Mouse (Mus musculus) CH12.LX (cell line): Measurements from ENCODE around the gene Qars. TPM values are rescaled to one million over a fixed set of nuclear protein-coding genes. Genes with fewer than 3 reads are reported as not detected.

ENCODE experiments used
- DNase-seq: peaks from one replicate; pipeline ENCODE4 v3.0.0-alpha.2; 2013; ENCODE audit errors: extremely low read depth
- H3K27ac ChIP-seq: 2 replicates; pipeline ENCODE4 v1.5.1; 2012; ENCODE audit warnings: low read depth, mild to moderate bottlenecking, control low read depth, moderate library complexity; ENCODE audit not compliant: insufficient read depth
- H3K27me3 ChIP-seq: replicated peaks from 2 replicates; pipeline ENCODE3; 2012; ENCODE audit warnings: inconsistent platforms
- H3K36me3 ChIP-seq, 2 experiments: replicated peaks in 1 of 2; 2 replicates each; pipeline versions ENCODE3 to v1.6.1; 2012; ENCODE audit warnings: inconsistent platforms in 1 of 2, low read length in 1 of 2, mild to moderate bottlenecking in 1 of 2, mixed read lengths in 1 of 2, moderate library complexity in 1 of 2; ENCODE audit not compliant: control insufficient read depth in 1 of 2, insufficient read depth in 1 of 2
- H3K4me1 ChIP-seq, 2 experiments: 2 replicates each; pipeline ENCODE4 v1.6.1; 2012; ENCODE audit warnings: inconsistent platforms in 1 of 2, moderate library complexity in 1 of 2; ENCODE audit not compliant: insufficient read depth in 2 of 2, control insufficient read depth in 1 of 2
- H3K4me2 ChIP-seq: 2 replicates; pipeline ENCODE4 v1.6.1; 2012; ENCODE audit warnings: low read depth, mild to moderate bottlenecking, control low read depth; ENCODE audit not compliant: poor library complexity, insufficient read depth, severe bottlenecking
- H3K4me3 ChIP-seq, 3 experiments: fragments of 150-350 bp in 1 of 3; sonication (generic) in 1 of 3; replicated peaks in 1 of 3; 2 replicates each; pipeline versions ENCODE3 to v1.5.1; 2011 to 2012; ENCODE audit warnings: low read depth in 2 of 3, low read length in 2 of 3, mild to moderate bottlenecking in 2 of 3, moderate library complexity in 2 of 3, control low read depth in 1 of 3, improper control_type of control experiment in 1 of 3, inconsistent platforms in 1 of 3, mixed read lengths in 1 of 3; ENCODE audit not compliant: poor library complexity in 1 of 3
- H3K79me2 ChIP-seq: replicated peaks from 2 replicates; pipeline ENCODE4 v1.6.1; 2012; ENCODE audit warnings: mild to moderate bottlenecking, moderate library complexity; ENCODE audit not compliant: control insufficient read depth, poor library complexity, insufficient read depth, severe bottlenecking; ENCODE audit errors: extremely low read depth
- H3K9ac ChIP-seq: 2 replicates; pipeline ENCODE4 v1.6.1; 2012; ENCODE audit warnings: low read depth, mild to moderate bottlenecking, control low read depth, moderate library complexity; ENCODE audit not compliant: insufficient read depth
- H3K9me3 ChIP-seq: replicated peaks from 2 replicates; pipeline ENCODE3; 2012; ENCODE audit warnings: low read length, inconsistent platforms, mixed read lengths
- CTCF ChIP-seq, 2 experiments: IDR thresholded peaks in 1 of 2; conservative IDR thresholded peaks in 1 of 2; 2 replicates each; pipeline ENCODE4 v1.5.1; 2011 to 2012; ENCODE audit warnings: low read depth in 2 of 2, low read length in 2 of 2, improper control_type of control experiment in 1 of 2, inconsistent platforms in 1 of 2, mild to moderate bottlenecking in 1 of 2, moderate library complexity in 1 of 2
- EP300 ChIP-seq: IDR thresholded peaks from 2 replicates; pipeline ENCODE4 v1.6.1; 2011; ENCODE audit warnings: low read length, improper control_type of control experiment
- HCFC1 ChIP-seq: IDR thresholded peaks from 2 replicates; pipeline ENCODE4 v1.6.1; 2012; ENCODE audit warnings: low read depth, mild to moderate bottlenecking, inconsistent platforms, low read length, improper control_type of control experiment
- IRF4 ChIP-seq: IDR thresholded peaks from 2 replicates; pipeline ENCODE4 v1.6.1; 2014; ENCODE audit warnings: low read depth, mild to moderate bottlenecking, inconsistent platforms, low read length, improper control_type of control experiment
- JUN ChIP-seq: IDR thresholded peaks from 2 replicates; pipeline ENCODE4 v1.6.1; 2011; ENCODE audit warnings: low read depth, mild to moderate bottlenecking, low read length, improper control_type of control experiment, moderate library complexity; ENCODE audit not compliant: insufficient read depth
- JUND ChIP-seq: conservative IDR thresholded peaks from 2 replicates; pipeline ENCODE4 v1.6.1; 2011; ENCODE audit warnings: low read depth, low read length, improper control_type of control experiment
- KAT2A ChIP-seq: IDR thresholded peaks from 2 replicates; pipeline ENCODE4 v1.6.1; 2012; ENCODE audit warnings: low read length, improper control_type of control experiment, inconsistent platforms; ENCODE audit not compliant: insufficient replicate concordance
- MAFK ChIP-seq: IDR thresholded peaks from 2 replicates; pipeline ENCODE4 v1.6.1; 2011; ENCODE audit warnings: low read length, improper control_type of control experiment; ENCODE audit not compliant: insufficient replicate concordance
- MAZ ChIP-seq: IDR thresholded peaks from 2 replicates; pipeline ENCODE4 v1.6.1; 2012; ENCODE audit warnings: low read depth, mild to moderate bottlenecking, inconsistent platforms, low read length, improper control_type of control experiment, moderate library complexity
- MEF2A ChIP-seq: IDR thresholded peaks from 2 replicates; pipeline ENCODE4 v1.6.1; 2014; ENCODE audit warnings: low read depth, mild to moderate bottlenecking, inconsistent platforms, low read length, improper control_type of control experiment, borderline replicate concordance
- MYC ChIP-seq: IDR thresholded peaks from 2 replicates; pipeline ENCODE4 v1.6.1; 2011; ENCODE audit warnings: low read depth, mild to moderate bottlenecking, improper control_type of control experiment, low read length
- NRF1 ChIP-seq: IDR thresholded peaks from 2 replicates; pipeline ENCODE4 v1.6.1; 2014; ENCODE audit warnings: low read depth, mild to moderate bottlenecking, inconsistent platforms, low read length, improper control_type of control experiment, moderate library complexity
- RAD21 ChIP-seq: IDR thresholded peaks from 2 replicates; pipeline ENCODE4 v1.6.1; 2011; ENCODE audit warnings: low read depth, mild to moderate bottlenecking, low read length, improper control_type of control experiment, moderate library complexity
- SMC3 ChIP-seq: IDR thresholded peaks from 2 replicates; pipeline ENCODE4 v1.6.1; 2011; ENCODE audit warnings: low read depth, low read length, improper control_type of control experiment
- TCF12 ChIP-seq: IDR thresholded peaks from 2 replicates; pipeline ENCODE4 v1.6.1; 2014; ENCODE audit warnings: low read depth, mild to moderate bottlenecking, inconsistent platforms, low read length, improper control_type of control experiment
- UBTF ChIP-seq: IDR thresholded peaks from 2 replicates; pipeline ENCODE4 v1.6.1; 2012; ENCODE audit warnings: low read depth, mild to moderate bottlenecking, inconsistent platforms, low read length, improper control_type of control experiment, moderate library complexity
- ZC3H11A ChIP-seq: IDR thresholded peaks from 2 replicates; pipeline ENCODE4 v1.6.1; 2012; ENCODE audit warnings: low read depth, mild to moderate bottlenecking, inconsistent platforms, low read length, improper control_type of control experiment
- ZKSCAN1 ChIP-seq: IDR thresholded peaks from 2 replicates; pipeline ENCODE4 v1.6.1; 2012; ENCODE audit warnings: low read depth, inconsistent platforms, low read length, improper control_type of control experiment, borderline replicate concordance
- dilution Hi-C: fragments of 300-500 bp; cut with MboI; formaldehyde crosslinking; loops from 2 replicates; pipeline ENCODE4 v1.14.3; 2020; ENCODE audit warnings: low sequenced_read_pairs; ENCODE audit not compliant: extremely low pct_unique_long_range_greater_than_20kb, extremely low pct_ligation_motif_present
- in situ Hi-C: fragments of 300-500 bp; cut with MboI; formaldehyde crosslinking; loops from 3 replicates; pipeline ENCODE4 v1.14.3; 2019; ENCODE audit warnings: low sequenced_read_pairs, low pct_ligation_motif_present, low pct_unique_long_range_greater_than_20kb, mixed read lengths
- polyA plus RNA-seq: library from polyadenylated mRNA; unstranded; fragments of >175 nt; gene quantifications from 2 replicates; pipeline ENCODE4 v1.2.1, GENCODE M21; 2012; ENCODE audit warnings: low read depth; ENCODE audit not compliant: insufficient read length
- total RNA-seq, 2 experiments: library from RNA; depleted of rRNA; stranded (reverse); fragments of 300-350 nt in 1 of 2; fragments of >200 nt in 1 of 2; gene quantifications; 2 replicates each; pipeline ENCODE4 v1.2.3; 2012 to 2014

Gene Qars
- total and polyA plus RNA-seq, 3 experiments = 229 to 322 (median 293) TPM

DNA sequence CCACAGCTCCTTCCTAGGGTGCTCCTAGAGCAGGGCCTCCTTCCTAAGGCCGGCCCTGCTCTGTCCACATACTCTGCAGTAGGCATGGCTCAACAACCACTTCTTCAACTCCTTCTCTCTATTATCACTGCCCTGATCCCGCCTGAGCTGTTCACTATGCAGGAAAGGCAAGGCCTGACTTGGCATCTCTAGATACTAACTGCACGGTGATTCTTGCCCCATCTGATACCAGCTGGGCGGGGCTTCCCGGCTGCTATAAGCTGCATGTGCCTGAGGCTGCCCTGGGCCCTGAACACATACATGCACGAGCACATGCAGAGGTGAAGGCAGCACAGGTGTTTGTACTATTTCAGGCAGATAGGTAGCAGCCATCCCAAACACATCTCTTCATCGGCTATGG lies 56.6 kb downstream of the Qars start:
- H3K4me2 ChIP-seq = no peak overlapping the region
- H3K4me3 ChIP-seq = no peak overlapping the region
- peaks cover 13 to 50% of the 10 kb centered on the region in 2 experiments for H3K4me1 ChIP-seq
- H3K9me3 ChIP-seq = no peaks in the 10 kb centered on the region
- in situ Hi-C loops = no loop called here
- H3K36me3 ChIP-seq = peaks cover 39 to 54% of the 10 kb centered on the region in 2 experiments
- peaks cover 20% of the 10 kb centered on the region for H3K79me2 ChIP-seq
- no peak for TF ChIP-seq ZKSCAN1
- no peak for TF ChIP-seq JUN
- no peak for TF ChIP-seq SMC3
- TF ChIP-seq MYC = no peak
- TF ChIP-seq EP300 = no peak
- TF ChIP-seq TCF12 = no peak
- no peak for TF ChIP-seq MAZ
- TF ChIP-seq MEF2A = no peak
- no peak for TF ChIP-seq NRF1
- TF ChIP-seq RAD21 = no peak
- TF ChIP-seq ZC3H11A = no peak
- TF ChIP-seq HCFC1 = no peak
- no peak for TF ChIP-seq JUND
- TF ChIP-seq IRF4 = no peak
- TF ChIP-seq MAFK = no peak
- TF ChIP-seq CTCF (conservative IDR thresholded peaks at IDR 0.05 in 1 of 2, IDR thresholded peaks at IDR 0.05 in 1 of 2; ENCODE audit: low read depth in 2 of 2, low read length in 2 of 2) = no peak
- TF ChIP-seq KAT2A = no peak
- no peak for TF ChIP-seq UBTF
- H3K27me3 ChIP-seq = no peaks in the 10 kb centered on the region
- H3K27ac ChIP-seq = no peak overlapping the region
- no peak for DNase-seq
- no peak overlapping the region for H3K9ac ChIP-seq
- dilution Hi-C loops = no loop called here

Other genes with a start within 250 kb of the Qars start
Only the 20 nearest of the 23 such genes appear.
- gene Rhoa, start 201.6 kb upstream of the Qars start, total RNA-seq (2012; rRNA removed) = 84.0 and 96.9 TPM in 2 replicates
- gene Rhoa, start 201.6 kb upstream of the Qars start, total RNA-seq (2014; rRNA removed) = 231 and 243 TPM in 2 replicates
- 308 TPM in 2 replicates for gene Rhoa, start 201.6 kb upstream of the Qars start, polyA plus RNA-seq
- 5.0 and 8.7 TPM in 2 replicates for gene Tcta, start 201.5 kb upstream of the Qars start, total RNA-seq (2012; rRNA removed)
- 7.3 and 7.4 TPM in 2 replicates for gene Tcta, start 201.5 kb upstream of the Qars start, total RNA-seq (2014; rRNA removed)
- gene Tcta, start 201.5 kb upstream of the Qars start, polyA plus RNA-seq = 3.0 and 5.0 TPM in 2 replicates
- 506 and 595 TPM in 2 replicates for gene Gpx1, start 168.8 kb upstream of the Qars start, total RNA-seq (2012; rRNA removed)
- 750 and 883 TPM in 2 replicates for gene Gpx1, start 168.8 kb upstream of the Qars start, total RNA-seq (2014; rRNA removed)
- 694 and 813 TPM in 2 replicates for gene Gpx1, start 168.8 kb upstream of the Qars start, polyA plus RNA-seq
- gene Usp4, start 159.9 kb upstream of the Qars start, total RNA-seq (2012; rRNA removed) = 72.8 and 74.6 TPM in 2 replicates
- gene Usp4, start 159.9 kb upstream of the Qars start, total RNA-seq (2014; rRNA removed) = 50.6 and 52.1 TPM in 2 replicates
- 86.3 and 93.5 TPM in 2 replicates for gene Usp4, start 159.9 kb upstream of the Qars start, polyA plus RNA-seq
- gene 1700102P08Rik, start 114.9 kb upstream of the Qars start, total RNA-seq (2012; rRNA removed) = 0.21 TPM in 2 replicates
- 0.59 TPM in 1 of 2 replicates, not detected in the other for gene 1700102P08Rik, start 114.9 kb upstream of the Qars start, total RNA-seq (2014; rRNA removed)
- 0.26 TPM in 1 of 2 replicates, not detected in the other for gene 1700102P08Rik, start 114.9 kb upstream of the Qars start, polyA plus RNA-seq
- gene Ccdc36, start 79.2 kb upstream of the Qars start, total RNA-seq (2012; rRNA removed) = 0.04 TPM in 2 replicates
- gene Ccdc36, start 79.2 kb upstream of the Qars start, total RNA-seq (2014; rRNA removed) = 0.13 and 0.20 TPM in 2 replicates
- 0.13 TPM in 1 of 2 replicates, not detected in the other for gene Ccdc36, start 79.2 kb upstream of the Qars start, polyA plus RNA-seq
- not detected in 2 replicates for gene BC048562, start 71.2 kb upstream of the Qars start, total RNA-seq (2012; rRNA removed)
- gene BC048562, start 71.2 kb upstream of the Qars start, total RNA-seq (2014; rRNA removed) = not detected in 2 replicates
- not detected in 2 replicates for gene BC048562, start 71.2 kb upstream of the Qars start, polyA plus RNA-seq
- gene Ccdc71, start 47.2 kb upstream of the Qars start, total RNA-seq (2012; rRNA removed) = 16.1 and 19.3 TPM in 2 replicates
- 13.0 and 14.5 TPM in 2 replicates for gene Ccdc71, start 47.2 kb upstream of the Qars start, total RNA-seq (2014; rRNA removed)
- gene Ccdc71, start 47.2 kb upstream of the Qars start, polyA plus RNA-seq = 29.0 and 33.0 TPM in 2 replicates
- 3.1 and 3.5 TPM in 2 replicates for gene Klhdc8b, start 46.1 kb upstream of the Qars start, total RNA-seq (2012; rRNA removed)
- 1.9 and 2.6 TPM in 2 replicates for gene Klhdc8b, start 46.1 kb upstream of the Qars start, total RNA-seq (2014; rRNA removed)
- 3.4 and 5.2 TPM in 2 replicates for gene Klhdc8b, start 46.1 kb upstream of the Qars start, polyA plus RNA-seq
- 0.08 and 0.89 TPM in 2 replicates for gene Lamb2, start 28.0 kb upstream of the Qars start, total RNA-seq (2012; rRNA removed)
- 0.04 TPM in 1 of 2 replicates, not detected in the other for gene Lamb2, start 28.0 kb upstream of the Qars start, total RNA-seq (2014; rRNA removed)
- 0.11 and 0.17 TPM in 2 replicates for gene Lamb2, start 28.0 kb upstream of the Qars start, polyA plus RNA-seq
- 68.7 and 69.9 TPM in 2 replicates for gene Usp19, start 17.1 kb upstream of the Qars start, total RNA-seq (2012; rRNA removed)
- 36.5 TPM in 2 replicates for gene Usp19, start 17.1 kb upstream of the Qars start, total RNA-seq (2014; rRNA removed)
- gene Usp19, start 17.1 kb upstream of the Qars start, polyA plus RNA-seq = 84.2 and 106 TPM in 2 replicates
- gene Qrich1, start 9.1 kb downstream of the Qars start, total RNA-seq (2012; rRNA removed) = 104 and 115 TPM in 2 replicates
- gene Qrich1, start 9.1 kb downstream of the Qars start, total RNA-seq (2014; rRNA removed) = 117 and 118 TPM in 2 replicates
- 61.5 and 72.1 TPM in 2 replicates for gene Qrich1, start 9.1 kb downstream of the Qars start, polyA plus RNA-seq
- gene Impdh2, start 52.6 kb downstream of the Qars start, total RNA-seq (2012; rRNA removed) = 405 and 494 TPM in 2 replicates
- gene Impdh2, start 52.6 kb downstream of the Qars start, total RNA-seq (2014; rRNA removed) = 464 and 485 TPM in 2 replicates
- gene Impdh2, start 52.6 kb downstream of the Qars start, polyA plus RNA-seq = 472 and 483 TPM in 2 replicates
- 24.6 and 25.7 TPM in 2 replicates for gene Ndufaf3, start 59.7 kb downstream of the Qars start, total RNA-seq (2012; rRNA removed)
- gene Ndufaf3, start 59.7 kb downstream of the Qars start, total RNA-seq (2014; rRNA removed) = 15.3 and 15.7 TPM in 2 replicates
- gene Ndufaf3, start 59.7 kb downstream of the Qars start, polyA plus RNA-seq = 27.2 and 30.7 TPM in 2 replicates
- 110 and 119 TPM in 2 replicates for gene Dalrd3, start 62.2 kb downstream of the Qars start, total RNA-seq (2012; rRNA removed)
- gene Dalrd3, start 62.2 kb downstream of the Qars start, total RNA-seq (2014; rRNA removed) = 52.6 and 57.4 TPM in 2 replicates
- gene Dalrd3, start 62.2 kb downstream of the Qars start, polyA plus RNA-seq = 100 and 114 TPM in 2 replicates
- 14.3 and 17.8 TPM in 2 replicates for gene Wdr6, start 71.0 kb downstream of the Qars start, total RNA-seq (2012; rRNA removed)
- 9.1 and 9.8 TPM in 2 replicates for gene Wdr6, start 71.0 kb downstream of the Qars start, total RNA-seq (2014; rRNA removed)
- gene Wdr6, start 71.0 kb downstream of the Qars start, polyA plus RNA-seq = 14.9 and 16.3 TPM in 2 replicates
- 9.1 and 11.0 TPM in 2 replicates for gene P4htm, start 90.0 kb downstream of the Qars start, total RNA-seq (2012; rRNA removed)
- gene P4htm, start 90.0 kb downstream of the Qars start, total RNA-seq (2014; rRNA removed) = 4.8 and 5.4 TPM in 2 replicates
- gene P4htm, start 90.0 kb downstream of the Qars start, polyA plus RNA-seq = 7.9 and 9.5 TPM in 2 replicates
- 28.1 and 29.0 TPM in 2 replicates for gene Arih2, start 141.7 kb downstream of the Qars start, total RNA-seq (2012; rRNA removed)
- gene Arih2, start 141.7 kb downstream of the Qars start, total RNA-seq (2014; rRNA removed) = 33.5 and 41.2 TPM in 2 replicates
- 35.3 and 36.6 TPM in 2 replicates for gene Arih2, start 141.7 kb downstream of the Qars start, polyA plus RNA-seq
- 15.9 and 20.9 TPM in 2 replicates for gene Slc25a20, start 154.4 kb downstream of the Qars start, total RNA-seq (2012; rRNA removed)
- gene Slc25a20, start 154.4 kb downstream of the Qars start, total RNA-seq (2014; rRNA removed) = 18.9 and 20.8 TPM in 2 replicates
- 16.7 and 18.6 TPM in 2 replicates for gene Slc25a20, start 154.4 kb downstream of the Qars start, polyA plus RNA-seq
- 14.9 and 18.8 TPM in 2 replicates for gene Prkar2a, start 181.6 kb downstream of the Qars start, total RNA-seq (2012; rRNA removed)
- gene Prkar2a, start 181.6 kb downstream of the Qars start, total RNA-seq (2014; rRNA removed) = 10.1 and 13.6 TPM in 2 replicates
- gene Prkar2a, start 181.6 kb downstream of the Qars start, polyA plus RNA-seq = 41.4 and 44.4 TPM in 2 replicates